Mouse (Mus musculus) neural tube, embryonic 14.5 days (tissue): Measurements from ENCODE around the gene Lhpp. TPM values are rescaled to one million over a fixed set of nuclear protein-coding genes. Genes with fewer than 3 reads are reported as not detected.
"Not testable (repeated sequence)": the region's sequence is repeated elsewhere in the genome, so short reads cannot be mapped to it uniquely, and the experiment has no call there.

Experiments used
- ATAC-seq: fragments of 200-750 bp; cut with Nextera tagmentation; 2 replicates; pipeline ENCODE4 v1.8.0; 2017; ENCODE audit warnings: low read depth, mild to moderate bottlenecking, moderate TSS enrichment, moderate library complexity
- H3K27ac ChIP-seq: fragments of 300-500 bp; sonication (generic); 2 replicates; pipeline ENCODE4 v1.5.1; 2014; ENCODE audit warnings: low read depth, mild to moderate bottlenecking, control low read depth, low read length, moderate library complexity, mixed read lengths
- H3K27me3 ChIP-seq: fragments of 300-500 bp; sonication (generic); 2 replicates; pipeline ENCODE4 v1.6.1; 2014; ENCODE audit warnings: low read length; ENCODE audit not compliant: control insufficient read depth, insufficient read depth
- H3K36me3 ChIP-seq: fragments of 300-500 bp; sonication (generic); 2 replicates; pipeline ENCODE4 v1.6.1; 2014; ENCODE audit warnings: low read length, mixed read lengths; ENCODE audit not compliant: control insufficient read depth, insufficient read depth
- H3K4me1 ChIP-seq: fragments of 300-500 bp; sonication (generic); 2 replicates; pipeline ENCODE4 v1.6.1; 2014; ENCODE audit warnings: low read length; ENCODE audit not compliant: control insufficient read depth, insufficient read depth
- H3K4me2 ChIP-seq: fragments of 300-500 bp; sonication (generic); 2 replicates; pipeline ENCODE4 v1.6.1; 2014; ENCODE audit warnings: mild to moderate bottlenecking, low read depth, low read length, control low read depth
- H3K4me3 ChIP-seq: fragments of 300-500 bp; sonication (generic); 2 replicates; pipeline ENCODE4 v1.5.1; 2014; ENCODE audit warnings: low read depth, low read length, control low read depth, mixed read lengths
- H3K9ac ChIP-seq: fragments of 300-500 bp; sonication (generic); replicated peaks from 2 replicates; pipeline ENCODE4 v1.6.1; 2014; ENCODE audit warnings: low read depth, mild to moderate bottlenecking, control low read depth, low read length, mixed read lengths
- H3K9me3 ChIP-seq: fragments of 300-500 bp; sonication (generic); 2 replicates; pipeline ENCODE4 v1.6.1; 2016; ENCODE audit warnings: low read length; ENCODE audit not compliant: control insufficient read depth
- WGBS: fragments of 180-500 bp; shearing (Covaris S2); extraction: QIAGEN DNeasy Blood & Tissue Kit; methylation state at CpG from one replicate; pipeline ENCODE4 v1.1.7; 2014; 5-methylcytosine and 5-hydroxymethylcytosine counted together
- polyA plus RNA-seq: library from polyadenylated mRNA; unstranded; fragments of >200 nt; fragmentation: Nextera tagmentation; extraction: Ambion mirVana; gene quantifications from 2 replicates; pipeline ENCODE4 v1.2.1, GENCODE M21; 2014

Lhpp gene
- polyA plus RNA-seq, 1 experiment from 2014 or later = 55.0 TPM

GRCm38 (mm10) chr7:132656075-132656474 lies 45.6 kb downstream of the Lhpp start:
- ATAC-seq = peak; percentile 71
- H3K36me3 ChIP-seq = no peaks in the 10 kb centered on the region
- H3K9ac ChIP-seq = no peak overlapping the region
- H3K4me3 ChIP-seq = no peak overlapping the region
- 0 out of 2 replicates have a peak overlapping the region, but pooled peaks have one; percentile 2 for H3K27ac ChIP-seq
- H3K4me1 ChIP-seq = no peaks in the 10 kb centered on the region
- WGBS = 22% methylated on average over 9 of the region's 9 CpGs
- no peaks in the 10 kb centered on the region for H3K9me3 ChIP-seq
- no peak overlapping the region for H3K4me2 ChIP-seq
- no peaks in the 10 kb centered on the region for H3K27me3 ChIP-seq

- H3K4me1 ChIP-seq = no peaks in the 10 kb centered on the region
- no peak overlapping the region for H3K9ac ChIP-seq
- no peak overlapping the region for H3K4me3 ChIP-seq
- no peaks in the 10 kb centered on the region for H3K9me3 ChIP-seq
- peak; percentile 50 for ATAC-seq
- no peaks in the 10 kb centered on the region for H3K36me3 ChIP-seq
- no peaks in the 10 kb centered on the region for H3K27me3 ChIP-seq
- H3K4me2 ChIP-seq = no peak overlapping the region
- H3K27ac ChIP-seq = 0 out of 2 replicates have a peak overlapping the region, but pooled peaks have one; percentile 2
- WGBS = 10% methylated on average over 3 of the region's 3 CpGs
Measured at GRCm38 (mm10) chr7:132656548-132656947, 46.1 kb downstream of the Lhpp start.

- no peaks in the 10 kb centered on the region for H3K27me3 ChIP-seq
- H3K27ac ChIP-seq = no peak overlapping the region
- H3K9me3 ChIP-seq = no peaks in the 10 kb centered on the region
- no peak overlapping the region for H3K4me3 ChIP-seq
- no peaks in the 10 kb centered on the region for H3K36me3 ChIP-seq
- H3K4me1 ChIP-seq = no peaks in the 10 kb centered on the region
- 63% methylated on average over 14 of the region's 14 CpGs for WGBS
- no peak overlapping the region for H3K9ac ChIP-seq
- no peak for ATAC-seq
- no peak overlapping the region for H3K4me2 ChIP-seq
Measured at GRCm38 (mm10) chr7:132657371-132658057, 47.1 kb downstream of the Lhpp start.

GRCm38 (mm10) chr7:132658058-132658450 lies 47.6 kb downstream of the Lhpp start:
- Histone ChIP-seq H3K4me1 (no peaks in the 10 kb centered on the region), H3K4me2 (no peak overlapping the region), H3K27me3 (no peaks in the 10 kb centered on the region), H3K27ac (no peak overlapping the region), H3K9ac (no peak overlapping the region), H3K36me3 (no peaks in the 10 kb centered on the region), H3K9me3 (no peaks in the 10 kb centered on the region), H3K4me3 (no peak overlapping the region)
- 22% methylated on average over 9 of the region's 9 CpGs for WGBS
- ATAC-seq = no peak

- no peak overlapping the region for H3K27ac ChIP-seq
- H3K4me3 ChIP-seq = no peak overlapping the region
- 89% methylated on average over 5 of the region's 5 CpGs for WGBS
- no peaks in the 10 kb centered on the region for H3K4me1 ChIP-seq
- H3K9me3 ChIP-seq = no peaks in the 10 kb centered on the region
- H3K27me3 ChIP-seq = no peaks in the 10 kb centered on the region
- H3K4me2 ChIP-seq = no peak overlapping the region
- no peak overlapping the region for H3K9ac ChIP-seq
- no peak for ATAC-seq
- no peaks in the 10 kb centered on the region for H3K36me3 ChIP-seq
Measured at GRCm38 (mm10) chr7:132658688-132659087, 48.2 kb downstream of the Lhpp start.

GRCm38 (mm10) chr7:132659633-132660032 lies 49.2 kb downstream of the Lhpp start:
- Histone ChIP-seq H3K36me3 (no peaks in the 10 kb centered on the region), H3K27me3 (no peaks in the 10 kb centered on the region), H3K4me2 (no peak overlapping the region), H3K9me3 (no peaks in the 10 kb centered on the region), H3K9ac (no peak overlapping the region), H3K4me1 (no peaks in the 10 kb centered on the region), H3K4me3 (no peak overlapping the region), H3K27ac (no peak overlapping the region)
- WGBS = 88% methylated on average over 7 of the region's 7 CpGs
- ATAC-seq = no peak

GRCm38 (mm10) chr7:132662831-132663230 lies 52.4 kb downstream of the Lhpp start:
- not testable (repeated sequence) for H3K4me2 ChIP-seq, H3K27me3 ChIP-seq, H3K36me3 ChIP-seq, ATAC-seq, H3K4me1 ChIP-seq, H3K9ac ChIP-seq, H3K4me3 ChIP-seq, H3K27ac ChIP-seq, H3K9me3 ChIP-seq
- WGBS = 72% methylated on average over 6 of the region's 6 CpGs

GRCm38 (mm10) chr7:132664815-132665214 lies 54.4 kb downstream of the Lhpp start:
- Histone ChIP-seq H3K36me3 (no peaks in the 10 kb centered on the region), H3K27me3 (no peaks in the 10 kb centered on the region), H3K27ac (no peak overlapping the region), H3K4me2 (no peak overlapping the region), H3K9ac (no peak overlapping the region), H3K4me3 (no peak overlapping the region), H3K4me1 (no peaks in the 10 kb centered on the region), H3K9me3 (no peaks in the 10 kb centered on the region)
- 76% methylated on average over 6 of the region's 6 CpGs for WGBS
- no peak for ATAC-seq

- 30% methylated on average over 7 of the region's 8 CpGs for WGBS
- H3K4me2 ChIP-seq = no peak overlapping the region
Measured at GRCm38 (mm10) chr7:132665664-132666382, 55.4 kb downstream of the Lhpp start.

More at GRCm38 (mm10) chr7:132665664-132666382, 55.4 kb downstream of the Lhpp start:
- H3K9ac ChIP-seq = no peak overlapping the region
- H3K4me3 ChIP-seq = no peak overlapping the region
- H3K9me3 ChIP-seq = no peaks in the 10 kb centered on the region
- no peak for ATAC-seq
- H3K27me3 ChIP-seq = no peaks in the 10 kb centered on the region
- H3K27ac ChIP-seq = no peak overlapping the region
- H3K36me3 ChIP-seq = no peaks in the 10 kb centered on the region
- no peaks in the 10 kb centered on the region for H3K4me1 ChIP-seq
